ENCODE assay signal across 16 mouse cellular contexts in genomic region chr17:12744071-12744470, GRCm38 (mm10). TPM values are rescaled to one million over a fixed set of nuclear protein-coding genes. Genes with fewer than 3 reads are reported as not detected.
A peak's percentile ranks its signal among the peaks of the same experiment; 100 is the strongest.
DNase-seq lines count a peak whose midpoint lies in the region; ATAC-seq lines count a peak whose summit lies in the region.
"Had no signal": no experiment of that assay in that cellular context is flagged by ENCODE, and none has a peak within 500 bp of the region (broad histone marks: within the 10 kb centered on the region; RNA-seq: fewer than 3 reads in every experiment).

No protein-coding gene starts in this region.

- peak overlapping the region; percentile 72 for H3K4me3 ChIP-seq in heart, embryonic 10.5 days
- no peak overlapping the region for H3K4me3 ChIP-seq in liver, embryonic 13.5 days (replicated peaks)
- H3K4me3 ChIP-seq in liver, embryonic 11.5 days (ENCODE audit: low read depth, low read length) = no peak overlapping the region
- no peak overlapping the region for H3K4me3 ChIP-seq in brown adipose tissue, adult 24 weeks (ENCODE audit: insufficient read depth, low read depth, low read length)
- H3K4me3 ChIP-seq in forebrain, embryonic 11.5 days (ENCODE audit: low read depth, low read length) = no peak overlapping the region
- H3K4me3 ChIP-seq: liver, embryonic 12.5 days had no signal

- H3K9me3 ChIP-seq in heart, embryonic 10.5 days = peaks cover 16% of the 10 kb centered on the region
- peaks cover 9% of the 10 kb centered on the region; the same call in 1 of the 2 replicates for H3K9me3 ChIP-seq in liver, embryonic 13.5 days (replicated peaks)
- H3K9me3 ChIP-seq in liver, embryonic 11.5 days (ENCODE audit: control insufficient read depth, low read length) = peaks cover 10% of the 10 kb centered on the region
- H3K9me3 ChIP-seq in forebrain, embryonic 11.5 days (ENCODE audit: control insufficient read depth, low read length) = peaks cover 6% of the 10 kb centered on the region; the same call in 1 of the 2 replicates

- 51% methylated on average over 1 of the region's 1 CpGs for WGBS in heart, embryonic 10.5 days
- 45% methylated on average over 1 of the region's 1 CpGs for WGBS in liver, embryonic 13.5 days (ENCODE audit: insufficient replicate concordance)
- 63% methylated on average over 1 of the region's 1 CpGs for WGBS in liver, embryonic 11.5 days
- WGBS in forebrain, embryonic 11.5 days = 64% methylated on average over 1 of the region's 1 CpGs

- H3K36me3 ChIP-seq in heart, embryonic 10.5 days = peaks cover 96% of the 10 kb centered on the region
- peaks cover 56% of the 10 kb centered on the region for H3K36me3 ChIP-seq in liver, embryonic 13.5 days
- H3K36me3 ChIP-seq in liver, embryonic 11.5 days (ENCODE audit: control insufficient read depth, insufficient read depth, low read length) = peaks cover 49% of the 10 kb centered on the region
- H3K36me3 ChIP-seq in forebrain, embryonic 11.5 days (ENCODE audit: control insufficient read depth, insufficient read depth, low read length) = peaks cover 5% of the 10 kb centered on the region

- H3K4me1 ChIP-seq in heart, embryonic 10.5 days = peaks cover 71% of the 10 kb centered on the region
- peaks cover 75% of the 10 kb centered on the region for H3K4me1 ChIP-seq in liver, embryonic 13.5 days (replicated peaks)
- peaks cover 35% of the 10 kb centered on the region for H3K4me1 ChIP-seq in liver, embryonic 11.5 days (replicated peaks; ENCODE audit: control insufficient read depth, insufficient read depth, low read length)
- H3K4me1 ChIP-seq in brown adipose tissue, adult 24 weeks (ENCODE audit: control insufficient read depth, insufficient read depth, insufficient read length, low read length) = peaks cover 31% of the 10 kb centered on the region
- peaks cover 1% of the 10 kb centered on the region; the same call in 1 of the 2 replicates for H3K4me1 ChIP-seq in forebrain, embryonic 11.5 days (replicated peaks; ENCODE audit: control insufficient read depth, insufficient read depth, low read length)

- no peak overlapping the region for H3K9ac ChIP-seq in liver, embryonic 13.5 days
- no peak overlapping the region for H3K9ac ChIP-seq in liver, embryonic 11.5 days (ENCODE audit: low read depth, low read length)
- no peak overlapping the region for H3K9ac ChIP-seq in forebrain, embryonic 11.5 days (ENCODE audit: low read length)
- H3K9ac ChIP-seq: embryonic facial prominence, embryonic 12.5 days; liver, embryonic 12.5 days had no signal

- no peaks in the 10 kb centered on the region for H3K27me3 ChIP-seq in heart, embryonic 10.5 days (ENCODE audit: insufficient read depth, poor library complexity, severe bottlenecking)
- H3K27me3 ChIP-seq in liver, embryonic 13.5 days = no peaks in the 10 kb centered on the region
- H3K27me3 ChIP-seq in liver, embryonic 11.5 days (replicated peaks; ENCODE audit: control insufficient read depth, insufficient read depth, low read length) = no peaks in the 10 kb centered on the region
- H3K27me3 ChIP-seq in forebrain, embryonic 11.5 days (ENCODE audit: control insufficient read depth, insufficient read depth, low read length) = no peaks in the 10 kb centered on the region
- H3K27me3 ChIP-seq: embryonic facial prominence, embryonic 12.5 days; liver, embryonic 12.5 days had no signal

- no peak for ATAC-seq in liver, embryonic 13.5 days (ENCODE audit: low read depth)
- ATAC-seq in liver, embryonic 11.5 days (replicated peaks; ENCODE audit: low FRiP score) = no peak
- ATAC-seq in forebrain, embryonic 11.5 days (replicated peaks; ENCODE audit: low FRiP score) = no peak
- ATAC-seq: CD4-positive, CD25-positive, alpha-beta regulatory T cell, adult 4 months; forebrain, embryonic 14.5 days; hindbrain, postnatal 0 days; liver, embryonic 12.5 days had no signal

- peak overlapping the region; percentile 92; the same call in 1 of the 2 replicates for H3K27ac ChIP-seq in heart, embryonic 10.5 days
- no peak overlapping the region for H3K27ac ChIP-seq in liver, embryonic 13.5 days
- H3K27ac ChIP-seq in liver, embryonic 11.5 days (ENCODE audit: low read depth, low read length) = no peak overlapping the region
- peak overlapping the region; percentile 45 for H3K27ac ChIP-seq in brown adipose tissue, adult 24 weeks (replicated peaks; ENCODE audit: low read depth, low read length)
- H3K27ac ChIP-seq in forebrain, embryonic 11.5 days (ENCODE audit: low read depth, low read length) = no peak overlapping the region
- H3K27ac ChIP-seq: embryonic facial prominence, embryonic 12.5 days; hindbrain, postnatal 0 days; liver, embryonic 12.5 days had no signal

- no peak for DNase-seq in heart, embryonic 10.5 days (ENCODE audit: low spot score)
- DNase-seq in heart, adult 11 months = no peak
- DNase-seq in liver, embryonic 13.5 days = no peak
- no peak for DNase-seq in liver, embryonic 11.5 days (ENCODE audit: low spot score)
- DNase-seq in heart, postnatal 4 days = peak; percentile 34
- DNase-seq in right cerebral cortex, postnatal 36 days (ENCODE audit: low spot score in 2 of 2) = no peak
- DNase-seq in forebrain, embryonic 11.5 days (ENCODE audit: low spot score) = no peak
- DNase-seq: cerebellum, adult 9-10 months; gastrocnemius, postnatal 14 days; kidney, postnatal 4 days had no signal

- H3K4me2 ChIP-seq in liver, embryonic 13.5 days = 0 out of 2 replicates have a peak overlapping the region, but pooled peaks have one; percentile 68
- H3K4me2 ChIP-seq in liver, embryonic 11.5 days = no peak overlapping the region
- no peak overlapping the region for H3K4me2 ChIP-seq in forebrain, embryonic 11.5 days (ENCODE audit: low read depth, low read length, severe bottlenecking)

RNA-seq across cellular contexts. Expression of gene Igf2r, which starts 25.4 kb away (rescaled TPM):
- 141 and 272 TPM in 2 replicates for polyA plus RNA-seq in heart, embryonic 10.5 days (2016; fragmentation: Nextera tagmentation; extraction: Ambion mirVana)
- polyA plus RNA-seq in liver, embryonic 13.5 days (2015; fragmentation: Nextera tagmentation; extraction: Ambion mirVana) = 13.8 and 17.4 TPM in 2 replicates
- 41.8 and 43.7 TPM in 2 replicates for polyA plus RNA-seq in liver, embryonic 11.5 days (2014; fragmentation: Nextera tagmentation; extraction: Ambion mirVana)
- 15.7 and 16.3 TPM in 2 replicates for polyA plus RNA-seq in brown adipose tissue, adult 24 weeks (2012; ENCODE audit: insufficient read depth, insufficient read length, missing spikeins)
- 100 to 1,000 TPM; 318 TPM for total RNA-seq in heart, postnatal 4 days (2021)
- 21.0 and 21.7 TPM in 2 replicates for polyA plus RNA-seq in forebrain, embryonic 11.5 days (2014; fragmentation: Nextera tagmentation; extraction: Ambion mirVana)

Comparison
In these comparisons a context has a peak if more than half of its experiments do, and no peak if none do; other contexts are left out.
1. H3K27ac ChIP-seq: peak in heart, embryonic 10.5 days (single experiment) and brown adipose tissue, adult 24 weeks (single experiment); none in liver, embryonic 13.5 days (single experiment), liver, embryonic 11.5 days (single experiment) and forebrain, embryonic 11.5 days (single experiment).